Mouse (Mus musculus): ENCODE data around the gene Cyp2u1.

Cyp2u1 gene

GRCm38 (mm10) chr3:131255399-131255981 is 47.5 kb downstream of the Cyp2u1 start:
- no peak for DNase-seq (ENCODE audit: low read depth, low spot score)

DNA sequence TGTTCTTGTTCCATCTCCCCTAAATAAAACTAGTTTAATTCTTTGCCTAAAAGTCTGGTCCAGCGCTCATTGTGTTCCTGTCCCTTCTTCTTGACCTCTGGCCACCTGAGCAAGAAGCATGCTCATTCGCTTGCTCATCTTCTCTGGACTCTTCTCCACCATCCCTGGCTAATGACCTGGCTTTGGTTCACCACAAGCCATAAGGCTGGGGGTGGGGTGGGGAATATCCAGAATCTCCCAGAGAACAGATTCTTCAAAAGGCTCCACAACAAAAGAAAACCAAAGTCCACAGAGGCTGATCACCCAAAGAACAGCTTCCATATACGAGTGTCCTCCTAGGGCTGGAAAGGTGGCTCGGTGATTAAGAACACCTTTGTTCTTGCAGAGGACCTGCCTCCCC is 48.0 kb downstream of the Cyp2u1 start:
- DNase-seq (ENCODE audit: low read depth, low spot score) = no peak

- DNase-seq (ENCODE audit: low read depth, low spot score) = no peak
These were observed 51.4 kb downstream of the Cyp2u1 start for GRCm38 (mm10) chr3:131251601-131252000.

DNA sequence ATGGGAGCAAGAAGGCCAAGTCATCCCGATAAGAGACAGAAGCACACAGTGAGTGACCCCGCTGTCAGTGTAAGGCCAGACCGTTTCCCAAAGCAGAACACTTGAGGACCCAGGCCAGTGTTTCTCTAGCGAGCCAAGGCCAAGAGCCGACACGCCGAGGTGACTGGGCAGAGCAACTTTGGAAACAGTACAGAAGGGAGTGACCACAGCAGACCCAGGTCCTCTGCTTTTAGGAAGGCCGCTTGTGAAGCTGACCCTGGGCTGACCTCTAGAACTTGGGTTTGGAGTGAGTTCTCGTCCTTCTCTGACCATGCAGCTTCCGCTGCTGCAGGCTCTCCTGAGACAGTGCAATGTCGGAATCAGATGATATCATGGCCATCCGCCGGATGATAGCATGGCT is 52.0 kb downstream of the Cyp2u1 start:
- DNase-seq (ENCODE audit: low read depth, low spot score) = no peak

- DNase-seq (ENCODE audit: low read depth, low spot score) = no peak
These were observed 52.7 kb downstream of the Cyp2u1 start for GRCm38 (mm10) chr3:131250283-131250682.

- DNase-seq (ENCODE audit: low read depth, low spot score) = no peak
These were observed 54.6 kb downstream of the Cyp2u1 start for GRCm38 (mm10) chr3:131248444-131248843.

- no peak for DNase-seq (ENCODE audit: low read depth, low spot score)
These were observed 55.2 kb downstream of the Cyp2u1 start for GRCm38 (mm10) chr3:131247851-131248250.

GRCm38 (mm10) chr3:131247447-131247846 is 55.6 kb downstream of the Cyp2u1 start:
- no peak for DNase-seq (ENCODE audit: low read depth, low spot score)

GRCm38 (mm10) chr3:131246579-131247046 is 56.4 kb downstream of the Cyp2u1 start:
- DNase-seq (ENCODE audit: low read depth, low spot score) = no peak

GRCm38 (mm10) chr3:131245766-131246578 is 57.1 kb downstream of the Cyp2u1 start:
- peak; percentile 55 for DNase-seq (ENCODE audit: low read depth, low spot score)

All from brain, embryonic 18.5 days (tissue).